Mouse (Mus musculus): ENCODE results near the gene Bcor. TPM values are rescaled to one million over a fixed set of nuclear protein-coding genes. Genes with fewer than 3 reads are reported as not detected.

Gene Bcor
- polyA plus RNA-seq, 1 experiment from 2014 or later: 4.5 TPM

GRCm38 (mm10) chrX:12153141-12154095 is 6.7 kb downstream of the Bcor start:
- Histone ChIP-seq H3K27ac (ENCODE audit: low read length) (no peak overlapping the region), H3K4me3 (ENCODE audit: low read depth, low read length) (no peak overlapping the region), H3K4me1 (ENCODE audit: control insufficient read depth, low read depth, low read length) (no peaks in the 10 kb centered on the region; the same call in 1 of the 2 replicates), H3K27me3 (ENCODE audit: control insufficient read depth, insufficient read depth, low read depth, low read length) (peaks cover 85% of the 10 kb centered on the region), H3K9ac (ENCODE audit: low read depth, low read length) (no peak overlapping the region), H3K36me3 (ENCODE audit: control insufficient read depth, insufficient read depth) (no peaks in the 10 kb centered on the region), H3K9me3 (replicated peaks; ENCODE audit: control insufficient read depth, low read length) (no peaks in the 10 kb centered on the region), H3K4me2 (ENCODE audit: low read depth, low read length) (peak overlapping the region; percentile 31)
- no peak for ATAC-seq (ENCODE audit: low read depth)
- WGBS (ENCODE audit: insufficient replicate concordance): 10% methylated on average over 31 of the region's 31 CpGs

- Histone ChIP-seq H3K36me3 (ENCODE audit: control insufficient read depth, insufficient read depth) (no peaks in the 10 kb centered on the region), H3K4me3 (ENCODE audit: low read depth, low read length) (peak overlapping the region; percentile 40), H3K4me2 (ENCODE audit: low read depth, low read length) (peak overlapping the region; percentile 54), H3K9ac (ENCODE audit: low read depth, low read length) (no peak overlapping the region; the same call in 1 of the 2 replicates), H3K27ac (ENCODE audit: low read length) (no peak overlapping the region), H3K27me3 (ENCODE audit: control insufficient read depth, insufficient read depth, low read depth, low read length) (peaks cover 74% of the 10 kb centered on the region), H3K4me1 (ENCODE audit: control insufficient read depth, low read depth, low read length) (no peaks in the 10 kb centered on the region; the same call in 1 of the 2 replicates), H3K9me3 (replicated peaks; ENCODE audit: control insufficient read depth, low read length) (no peaks in the 10 kb centered on the region)
- 16% methylated on average over 41 of the region's 42 CpGs for WGBS (ENCODE audit: insufficient replicate concordance)
- ATAC-seq (ENCODE audit: low read depth): no peak
Observed at GRCm38 (mm10) chrX:12151996-12152904, 7.9 kb downstream of the Bcor start.

- Histone ChIP-seq H3K27me3 (ENCODE audit: control insufficient read depth, insufficient read depth, low read depth, low read length) (peaks cover 65% of the 10 kb centered on the region), H3K9ac (ENCODE audit: low read depth, low read length) (no peak overlapping the region)
Observed at GRCm38 (mm10) chrX:12151269-12151995, 8.7 kb downstream of the Bcor start.

GRCm38 (mm10) chrX:12150425-12150824 is 9.7 kb downstream of the Bcor start:
- WGBS (ENCODE audit: insufficient replicate concordance): 21% methylated on average over 7 of the region's 7 CpGs
- H3K4me2 ChIP-seq (ENCODE audit: low read depth, low read length): no peak overlapping the region
- H3K36me3 ChIP-seq (ENCODE audit: control insufficient read depth, insufficient read depth): no peaks in the 10 kb centered on the region
- H3K4me1 ChIP-seq (ENCODE audit: control insufficient read depth, low read depth, low read length): no peaks in the 10 kb centered on the region; the same call in 1 of the 2 replicates
- no peak for ATAC-seq (ENCODE audit: low read depth)
- no peak overlapping the region for H3K4me3 ChIP-seq (ENCODE audit: low read depth, low read length)
- H3K9ac ChIP-seq (ENCODE audit: low read depth, low read length): no peak overlapping the region
- no peak overlapping the region for H3K27ac ChIP-seq (ENCODE audit: low read length)
- H3K27me3 ChIP-seq (ENCODE audit: control insufficient read depth, insufficient read depth, low read depth, low read length): peaks cover 55% of the 10 kb centered on the region
- H3K9me3 ChIP-seq (replicated peaks; ENCODE audit: control insufficient read depth, low read length): no peaks in the 10 kb centered on the region

More at GRCm38 (mm10) chrX:12151269-12151995, 8.7 kb downstream of the Bcor start:
- H3K4me2 ChIP-seq (ENCODE audit: low read depth, low read length): peak overlapping the region; percentile 54
- peak overlapping the region; percentile 40 for H3K4me3 ChIP-seq (ENCODE audit: low read depth, low read length)
- H3K9me3 ChIP-seq (replicated peaks; ENCODE audit: control insufficient read depth, low read length): no peaks in the 10 kb centered on the region
- no peak for ATAC-seq (ENCODE audit: low read depth)
- no peaks in the 10 kb centered on the region for H3K36me3 ChIP-seq (ENCODE audit: control insufficient read depth, insufficient read depth)
- no peaks in the 10 kb centered on the region; the same call in 1 of the 2 replicates for H3K4me1 ChIP-seq (ENCODE audit: control insufficient read depth, low read depth, low read length)
- WGBS (ENCODE audit: insufficient replicate concordance): 5% methylated on average over 43 of the region's 43 CpGs
- H3K27ac ChIP-seq (ENCODE audit: low read length): no peak overlapping the region

GRCm38 (mm10) chrX:12146263-12146662 is 13.9 kb downstream of the Bcor start:
- H3K4me3 ChIP-seq (ENCODE audit: low read depth, low read length): no peak overlapping the region
- H3K36me3 ChIP-seq (ENCODE audit: control insufficient read depth, insufficient read depth): no peaks in the 10 kb centered on the region
- no peak overlapping the region for H3K9ac ChIP-seq (ENCODE audit: low read depth, low read length)
- peaks cover 16% of the 10 kb centered on the region for H3K27me3 ChIP-seq (ENCODE audit: control insufficient read depth, insufficient read depth, low read depth, low read length)
- no peaks in the 10 kb centered on the region for H3K4me1 ChIP-seq (ENCODE audit: control insufficient read depth, low read depth, low read length)
- WGBS (ENCODE audit: insufficient replicate concordance): 54% methylated on average over 2 of the region's 2 CpGs
- no peaks in the 10 kb centered on the region for H3K9me3 ChIP-seq (replicated peaks; ENCODE audit: control insufficient read depth, low read length)
- no peak for ATAC-seq (ENCODE audit: low read depth)
- no peak overlapping the region for H3K4me2 ChIP-seq (ENCODE audit: low read depth, low read length)
- no peak overlapping the region for H3K27ac ChIP-seq (ENCODE audit: low read length)

- H3K9ac ChIP-seq (ENCODE audit: low read depth, low read length): no peak overlapping the region
- WGBS (ENCODE audit: insufficient replicate concordance): 24% methylated on average over 5 of the region's 5 CpGs
- H3K4me3 ChIP-seq (ENCODE audit: low read depth, low read length): no peak overlapping the region
- no peaks in the 10 kb centered on the region for H3K9me3 ChIP-seq (replicated peaks; ENCODE audit: control insufficient read depth, low read length)
- H3K4me1 ChIP-seq (ENCODE audit: control insufficient read depth, low read depth, low read length): no peaks in the 10 kb centered on the region
- no peaks in the 10 kb centered on the region for H3K36me3 ChIP-seq (ENCODE audit: control insufficient read depth, insufficient read depth)
- H3K4me2 ChIP-seq (ENCODE audit: low read depth, low read length): no peak overlapping the region
- H3K27me3 ChIP-seq (ENCODE audit: control insufficient read depth, insufficient read depth, low read depth, low read length): peaks cover 29% of the 10 kb centered on the region
- peak; percentile 43; the same call in 1 of the 2 replicates for ATAC-seq (ENCODE audit: low read depth)
- H3K27ac ChIP-seq (ENCODE audit: low read length): no peak overlapping the region
Observed at GRCm38 (mm10) chrX:12142832-12143231, 17.3 kb downstream of the Bcor start.

- 6% methylated on average over 41 of the region's 51 CpGs for WGBS (ENCODE audit: insufficient replicate concordance)
- H3K27me3 ChIP-seq (ENCODE audit: control insufficient read depth, insufficient read depth, low read depth, low read length): peaks cover 56% of the 10 kb centered on the region
- no peak for ATAC-seq (ENCODE audit: low read depth)
- H3K4me1 ChIP-seq (ENCODE audit: control insufficient read depth, low read depth, low read length): no peaks in the 10 kb centered on the region; the same call in 1 of the 2 replicates
- peak overlapping the region; percentile 37 for H3K9ac ChIP-seq (ENCODE audit: low read depth, low read length)
- no peaks in the 10 kb centered on the region for H3K36me3 ChIP-seq (ENCODE audit: control insufficient read depth, insufficient read depth)
- peak overlapping the region; percentile 37 for H3K4me3 ChIP-seq (ENCODE audit: low read depth, low read length)
- H3K27ac ChIP-seq (ENCODE audit: low read length): no peak overlapping the region
- H3K9me3 ChIP-seq (replicated peaks; ENCODE audit: control insufficient read depth, low read length): no peaks in the 10 kb centered on the region
- peak overlapping the region; percentile 58 for H3K4me2 ChIP-seq (ENCODE audit: low read depth, low read length)
Observed at GRCm38 (mm10) chrX:12140086-12140740, 19.9 kb downstream of the Bcor start.

- Histone ChIP-seq H3K27ac (ENCODE audit: low read length) (no peak overlapping the region), H3K9ac (ENCODE audit: low read depth, low read length) (no peak overlapping the region), H3K36me3 (ENCODE audit: control insufficient read depth, insufficient read depth) (no peaks in the 10 kb centered on the region), H3K4me1 (ENCODE audit: control insufficient read depth, low read depth, low read length) (no peaks in the 10 kb centered on the region; the same call in 1 of the 2 replicates), H3K27me3 (ENCODE audit: control insufficient read depth, insufficient read depth, low read depth, low read length) (peaks cover 75% of the 10 kb centered on the region), H3K9me3 (replicated peaks; ENCODE audit: control insufficient read depth, low read length) (no peaks in the 10 kb centered on the region), H3K4me2 (ENCODE audit: low read depth, low read length) (no peak overlapping the region), H3K4me3 (ENCODE audit: low read depth, low read length) (no peak overlapping the region)
- ATAC-seq (ENCODE audit: low read depth): no peak
- 33% methylated on average over 7 of the region's 7 CpGs for WGBS (ENCODE audit: insufficient replicate concordance)
Observed at GRCm38 (mm10) chrX:12138266-12138665, 21.9 kb downstream of the Bcor start.
